Mouse (Mus musculus) thymus, adult 2 months (tissue): Measurements from ENCODE around the gene Nop56.

Experiments used
- CTCF ChIP-seq: fragments of 200-500 bp; IDR thresholded peaks from 2 replicates; pipeline ENCODE4 v1.5.1; 2012; ENCODE audit warnings: mild to moderate bottlenecking, control low read depth, low read length, moderate library complexity, borderline replicate concordance; ENCODE audit not compliant: control insufficient read depth, poor library complexity, insufficient read depth; ENCODE audit errors: extremely low read depth
- POLR2A ChIP-seq: fragments of 200-500 bp; IDR thresholded peaks from 2 replicates; pipeline ENCODE4 v1.6.1; 2012; ENCODE audit warnings: mild to moderate bottlenecking, low read length, control low read depth, moderate library complexity; ENCODE audit not compliant: control insufficient read depth, poor library complexity, insufficient read depth; ENCODE audit errors: extremely low read depth

GRCm38 (mm10) chr2:130283854-130284654 is 9.8 kb downstream of the Nop56 start, which contains the start of gene Idh3b:
- TF ChIP-seq POLR2A (no peak), CTCF (peak; percentile 25; the same call in 1 of the 2 replicates)
